Mouse (Mus musculus) liver, embryonic 14.5 days (tissue): Measurements from ENCODE around the gene Omt2b. TPM values are rescaled to one million over a fixed set of nuclear protein-coding genes. Genes with fewer than 3 reads are reported as not detected.

ENCODE experiments used
- ATAC-seq: fragments of 200-750 bp; cut with Nextera tagmentation; 2 replicates; pipeline ENCODE4 v1.8.0; 2017; ENCODE audit warnings: moderate number of reproducible peaks, mild to moderate bottlenecking, moderate library complexity; ENCODE audit not compliant: insufficient read depth
- DNase-seq, 3 experiments: peaks; one replicate each; pipeline ENCODE4 v3.0.0-alpha.2; 2012 to 2013; ENCODE audit warnings: low read depth in 3 of 3, low spot score in 3 of 3
- H3K27ac ChIP-seq: fragments of 300-500 bp; sonication (generic); 2 replicates; pipeline ENCODE4 v1.5.1; 2014; ENCODE audit warnings: moderate library complexity, mild to moderate bottlenecking, control low read depth, inconsistent platforms
- H3K27me3 ChIP-seq: fragments of 300-500 bp; sonication (generic); 2 replicates; pipeline ENCODE4 v1.6.1; 2014; ENCODE audit warnings: mild to moderate bottlenecking, low read length, moderate library complexity; ENCODE audit not compliant: control insufficient read depth, insufficient read depth
- H3K36me3 ChIP-seq: fragments of 300-500 bp; sonication (generic); replicated peaks from 2 replicates; pipeline ENCODE4 v1.6.1; 2014; ENCODE audit warnings: low read depth; ENCODE audit not compliant: control insufficient read depth, insufficient read depth
- H3K4me1 ChIP-seq, 2 experiments: fragments of 200-500 bp in 1 of 2; fragments of 300-500 bp in 1 of 2; sonication (generic) in 1 of 2; replicated peaks; 2 replicates each; pipeline ENCODE4 v1.6.1; 2012 to 2014; ENCODE audit warnings: antibody characterized with exemption in 1 of 2, inconsistent platforms in 1 of 2, low read length in 1 of 2; ENCODE audit not compliant: control insufficient read depth in 2 of 2, insufficient read depth in 2 of 2
- H3K4me2 ChIP-seq: fragments of 300-500 bp; sonication (generic); 2 replicates; pipeline ENCODE4 v1.6.1; 2014; ENCODE audit warnings: low read depth, mild to moderate bottlenecking, control low read depth, moderate library complexity
- H3K4me3 ChIP-seq, 2 experiments: fragments of 200-500 bp in 1 of 2; fragments of 300-500 bp in 1 of 2; sonication (generic) in 1 of 2; 2 replicates each; pipeline ENCODE4 v1.5.1; 2012 to 2014; ENCODE audit warnings: low read depth in 2 of 2, low read length in 2 of 2, mild to moderate bottlenecking in 2 of 2, control low read depth in 1 of 2, inconsistent platforms in 1 of 2, moderate library complexity in 1 of 2; ENCODE audit not compliant: insufficient read depth in 1 of 2
- H3K9ac ChIP-seq: fragments of 300-500 bp; sonication (generic); replicated peaks from 2 replicates; pipeline ENCODE4 v1.6.1; 2014; ENCODE audit warnings: mild to moderate bottlenecking, control low read depth, moderate library complexity
- H3K9me3 ChIP-seq: fragments of 300-500 bp; sonication (generic); 2 replicates; pipeline ENCODE4 v1.6.1; 2016; ENCODE audit warnings: low read length, mixed read lengths; ENCODE audit not compliant: control insufficient read depth
- CTCF ChIP-seq: IDR thresholded peaks from 2 replicates; pipeline ENCODE4 v1.5.1; 2016; ENCODE audit warnings: antibody characterized with exemption, low read depth, control low read depth
- EP300 ChIP-seq: IDR thresholded peaks from 2 replicates; pipeline ENCODE4 v1.6.1; 2016; ENCODE audit warnings: antibody characterized with exemption, low read depth
- WGBS: fragments of 180-500 bp; shearing (Covaris S2); extraction: QIAGEN DNeasy Blood & Tissue Kit; methylation state at CpG from one replicate; pipeline ENCODE4 v1.1.7; 2014; ENCODE audit not compliant: insufficient replicate concordance; 5-methylcytosine and 5-hydroxymethylcytosine counted together
- polyA plus RNA-seq, 2 experiments: library from polyadenylated mRNA; depleted of rRNA in 1 of 2; stranded (reverse) in 1 of 2; unstranded in 1 of 2; fragments of >200 nt; fragmentation: Nextera tagmentation in 1 of 2; extraction: Ambion mirVana in 1 of 2; gene quantifications; 2 replicates each; pipeline versions ENCODE4 v1.2.1 to v1.2.3; 2012 to 2014

Omt2b gene
- polyA plus RNA-seq, 2 experiments: not detected

- 49% methylated on average over 6 of the region's 6 CpGs for WGBS
- Histone ChIP-seq H3K27me3 (no peaks in the 10 kb centered on the region), H3K27ac (no peak overlapping the region), H3K9ac (no peak overlapping the region), H3K4me1 (no peaks in the 10 kb centered on the region), H3K36me3 (no peaks in the 10 kb centered on the region), H3K9me3 (no peaks in the 10 kb centered on the region), H3K4me2 (no peak overlapping the region), H3K4me3 (no peak overlapping the region)
- no peak for TF ChIP-seq CTCF
- TF ChIP-seq EP300: no peak
- ATAC-seq (no peak), DNase-seq (no peak)
Measured at GRCm38 (mm10) chr9:78351504-78352220, 24.3 kb downstream of the Omt2b start.

- H3K9me3 ChIP-seq: no peaks in the 10 kb centered on the region
- no peak overlapping the region for H3K4me2 ChIP-seq
- 63% methylated on average over 11 of the region's 11 CpGs for WGBS
- no peaks in the 10 kb centered on the region for H3K36me3 ChIP-seq
- no peaks in the 10 kb centered on the region for H3K4me1 ChIP-seq
- no peak overlapping the region for H3K9ac ChIP-seq
- no peak overlapping the region for H3K27ac ChIP-seq
- no peak overlapping the region for H3K4me3 ChIP-seq
- TF ChIP-seq EP300 (no peak), CTCF (no peak)
- DNase-seq (peak in 1 of 3 experiments; percentile 7), ATAC-seq (no peak)
- no peaks in the 10 kb centered on the region for H3K27me3 ChIP-seq
Measured at GRCm38 (mm10) chr9:78354665-78355578, 27.5 kb downstream of the Omt2b start.

GRCm38 (mm10) chr9:78355611-78356010 is 28.2 kb downstream of the Omt2b start, which contains the start of gene Gsta2:
TSS of gene Gsta2 (minus strand) at chr9:78355788.
- Histone ChIP-seq H3K36me3 (no peaks in the 10 kb centered on the region), H3K27me3 (no peaks in the 10 kb centered on the region), H3K27ac (no peak within 1 kb of the TSS), H3K9me3 (no peaks in the 10 kb centered on the region), H3K4me3 (no peak within 1 kb of the TSS), H3K9ac (no peak within 1 kb of the TSS), H3K4me2 (no peak within 1 kb of the TSS), H3K4me1 (no peaks in the 10 kb centered on the region)
- 67% methylated on average over 8 of the region's 8 CpGs for WGBS
- TF ChIP-seq EP300 (no peak), CTCF (no peak)
- ATAC-seq: no peak
- no peak for DNase-seq

- DNase-seq (peak; percentile 20 to 29 (median 24)), ATAC-seq (no peak)
- Histone ChIP-seq H3K9ac (no peak overlapping the region), H3K36me3 (no peaks in the 10 kb centered on the region), H3K4me1 (no peaks in the 10 kb centered on the region), H3K27ac (no peak overlapping the region), H3K4me3 (no peak overlapping the region), H3K27me3 (no peaks in the 10 kb centered on the region), H3K4me2 (no peak overlapping the region), H3K9me3 (no peaks in the 10 kb centered on the region)
- TF ChIP-seq EP300 (no peak), CTCF (peak; percentile 83)
- WGBS: 11% methylated on average over 9 of the region's 9 CpGs
Measured at GRCm38 (mm10) chr9:78358053-78358452, 30.7 kb downstream of the Omt2b start.
